In the genomic region with DNA sequence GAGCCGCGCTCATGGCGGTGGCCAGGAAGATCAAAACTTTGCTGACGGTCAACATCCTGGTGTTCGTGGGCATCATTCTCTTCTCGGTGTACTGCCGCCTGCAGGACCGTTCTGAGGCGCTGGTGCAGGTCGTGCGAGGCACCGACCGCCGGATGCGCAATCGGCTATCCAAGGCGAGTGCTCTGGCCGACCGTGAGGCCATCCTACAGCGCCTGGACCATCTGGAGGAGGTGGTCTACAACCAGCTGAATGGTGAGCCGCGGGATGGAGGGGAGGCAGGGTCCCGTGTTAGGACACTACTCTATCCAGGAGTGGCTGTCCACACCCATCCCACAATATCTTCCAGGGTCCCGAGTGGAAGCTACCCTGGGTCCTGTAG, we compare ENCODE assay signal across 9 mouse cellular contexts. TPM values are rescaled to one million over a fixed set of nuclear protein-coding genes. Genes with fewer than 3 reads are reported as not detected.
DNase-seq lines count a peak whose midpoint lies in the region; ATAC-seq and TF ChIP-seq lines count a peak whose summit lies in the region.
"Had no signal": no experiment of that assay in that cellular context is flagged by ENCODE, and none has a peak within 500 bp of the region (broad histone marks: within the 10 kb centered on the region; RNA-seq: fewer than 3 reads in every experiment).

No protein-coding gene starts in this region.

- no peaks in the 10 kb centered on the region for H3K36me3 ChIP-seq in liver, embryonic 11.5 days (ENCODE audit: control insufficient read depth, insufficient read depth, low read length)
- H3K36me3 ChIP-seq in embryonic facial prominence, embryonic 12.5 days, result no peaks in the 10 kb centered on the region
- H3K36me3 ChIP-seq in intestine, embryonic 15.5 days, result no peaks in the 10 kb centered on the region
- H3K36me3 ChIP-seq in neural tube, embryonic 14.5 days (ENCODE audit: control insufficient read depth, insufficient read depth, low read length), result no peaks in the 10 kb centered on the region

- no peak overlapping the region for H3K9ac ChIP-seq in liver, embryonic 11.5 days (ENCODE audit: low read depth, low read length)
- H3K9ac ChIP-seq in embryonic facial prominence, embryonic 12.5 days, result no peak overlapping the region
- no peak overlapping the region for H3K9ac ChIP-seq in intestine, embryonic 15.5 days
- H3K9ac ChIP-seq in neural tube, embryonic 14.5 days (replicated peaks; ENCODE audit: low read depth, low read length), result peak overlapping the region; percentile 62

- ATAC-seq in liver, embryonic 11.5 days (replicated peaks; ENCODE audit: low FRiP score), result no peak
- ATAC-seq in embryonic facial prominence, embryonic 12.5 days (ENCODE audit: insufficient number of reproducible peaks, insufficient read depth, low FRiP score, low TSS enrichment), result no peak
- ATAC-seq in intestine, embryonic 15.5 days, result peak; percentile 53
- peak; percentile 59 for ATAC-seq in neural tube, embryonic 14.5 days (ENCODE audit: low read depth)

- H3K27ac ChIP-seq in liver, embryonic 11.5 days (ENCODE audit: low read depth, low read length), result no peak overlapping the region
- H3K27ac ChIP-seq in embryonic facial prominence, embryonic 12.5 days, result no peak overlapping the region
- H3K27ac ChIP-seq in intestine, embryonic 15.5 days, result no peak overlapping the region
- H3K27ac ChIP-seq in neural tube, embryonic 14.5 days (ENCODE audit: low read depth, low read length), result peak overlapping the region; percentile 55
- H3K27ac ChIP-seq in gastrocnemius, adult 2 months, result no peak overlapping the region

- intact Hi-C loops in gastrocnemius, adult 2 months (cut with DNase I), result no loop called here
- intact Hi-C loops in left cerebral cortex, postnatal 10 days (cut with DNase I), result no loop called here

- WGBS in liver, embryonic 11.5 days, result 4% methylated on average over 24 of the region's 24 CpGs
- 3% methylated on average over 24 of the region's 24 CpGs for WGBS in embryonic facial prominence, embryonic 12.5 days
- WGBS in intestine, embryonic 15.5 days, result 3% methylated on average over 24 of the region's 24 CpGs
- under 1% methylated on average over 24 of the region's 24 CpGs for WGBS in neural tube, embryonic 14.5 days

- H3K4me2 ChIP-seq in liver, embryonic 11.5 days, result peak overlapping the region; percentile 61
- peak overlapping the region; percentile 67 for H3K4me2 ChIP-seq in embryonic facial prominence, embryonic 12.5 days (replicated peaks)
- H3K4me2 ChIP-seq in intestine, embryonic 15.5 days (replicated peaks), result peak overlapping the region; percentile 81
- peak overlapping the region; percentile 70 for H3K4me2 ChIP-seq in neural tube, embryonic 14.5 days (ENCODE audit: low read depth, low read length)

- peaks cover 63% of the 10 kb centered on the region for H3K27me3 ChIP-seq in liver, embryonic 11.5 days (replicated peaks; ENCODE audit: control insufficient read depth, insufficient read depth, low read length)
- H3K27me3 ChIP-seq in embryonic facial prominence, embryonic 12.5 days, result peaks cover 69% of the 10 kb centered on the region
- H3K27me3 ChIP-seq in intestine, embryonic 15.5 days (replicated peaks), result peaks cover 63% of the 10 kb centered on the region
- H3K27me3 ChIP-seq in neural tube, embryonic 14.5 days (ENCODE audit: control insufficient read depth, insufficient read depth, low read length), result peaks cover 17% of the 10 kb centered on the region

- H3K4me3 ChIP-seq in liver, embryonic 11.5 days (ENCODE audit: low read depth, low read length), result peak overlapping the region; percentile 39; the same call in 1 of the 2 replicates
- H3K4me3 ChIP-seq in embryonic facial prominence, embryonic 12.5 days, result peak overlapping the region; percentile 42
- peak overlapping the region; percentile 38 for H3K4me3 ChIP-seq in intestine, embryonic 15.5 days (replicated peaks)
- H3K4me3 ChIP-seq in neural tube, embryonic 14.5 days (ENCODE audit: low read depth, low read length), result peak overlapping the region; percentile 52
- no peak overlapping the region for H3K4me3 ChIP-seq in gastrocnemius, adult 2 months

- H3K9me3 ChIP-seq in liver, embryonic 11.5 days (ENCODE audit: control insufficient read depth, low read length), result no peaks in the 10 kb centered on the region
- no peaks in the 10 kb centered on the region for H3K9me3 ChIP-seq in embryonic facial prominence, embryonic 12.5 days
- no peaks in the 10 kb centered on the region for H3K9me3 ChIP-seq in intestine, embryonic 15.5 days
- no peaks in the 10 kb centered on the region for H3K9me3 ChIP-seq in neural tube, embryonic 14.5 days (ENCODE audit: control insufficient read depth, low read length)

- no peak for TF ChIP-seq CTCF in gastrocnemius, adult 2 months (IDR thresholded peaks at IDR 0.05)

- no peak for DNase-seq in liver, embryonic 11.5 days (ENCODE audit: low spot score)
- DNase-seq in liver, result no peak
- DNase-seq in gastrocnemius, adult 2 months, result no peak
- no peak for DNase-seq in left cerebral cortex, postnatal 10 days (ENCODE audit: extremely low spot score in 1 of 2, low spot score in 2 of 2)
- DNase-seq in left cerebral cortex, adult 11 months (ENCODE audit: low spot score), result no peak

- H3K4me1 ChIP-seq in liver, embryonic 11.5 days (replicated peaks; ENCODE audit: control insufficient read depth, insufficient read depth, low read length), result no peaks in the 10 kb centered on the region
- no peaks in the 10 kb centered on the region for H3K4me1 ChIP-seq in embryonic facial prominence, embryonic 12.5 days
- peaks cover 5% of the 10 kb centered on the region for H3K4me1 ChIP-seq in intestine, embryonic 15.5 days (replicated peaks)
- peaks cover 18% of the 10 kb centered on the region for H3K4me1 ChIP-seq in neural tube, embryonic 14.5 days (ENCODE audit: control insufficient read depth, insufficient read depth, low read length)

RNA-seq across cellular contexts. Expression of a gene that starts 0.5 kb away (rescaled TPM):
- 0.07 TPM in 1 of 2 replicates, not detected in the other for polyA plus RNA-seq in liver, embryonic 11.5 days (2014; fragmentation: Nextera tagmentation; extraction: Ambion mirVana)
- polyA plus RNA-seq in embryonic facial prominence, embryonic 12.5 days (2016; fragmentation: Nextera tagmentation; extraction: Ambion mirVana), result 0.99 and 1.6 TPM in 2 replicates
- polyA plus RNA-seq in intestine, embryonic 15.5 days (2015; fragmentation: Nextera tagmentation; extraction: Ambion mirVana), result 0.36 and 0.53 TPM in 2 replicates
- 25.1 and 26.0 TPM in 2 replicates for polyA plus RNA-seq in neural tube, embryonic 14.5 days (2014; fragmentation: Nextera tagmentation; extraction: Ambion mirVana)
- not detected for total RNA-seq in gastrocnemius, adult 2 months (2021)
- 10 to 100 TPM; 64.1 to 67.4 TPM for total RNA-seq in left cerebral cortex, postnatal 10 days (2021)
- polyA plus RNA-seq: Patski had no signal

Comparison
In these comparisons a context has a peak if more than half of its experiments do, and no peak if none do; other contexts are left out.
1. ATAC-seq: peak in intestine, embryonic 15.5 days (single experiment) and neural tube, embryonic 14.5 days (single experiment); none in liver, embryonic 11.5 days (single experiment) and embryonic facial prominence, embryonic 12.5 days (single experiment).
2. RNA of a gene that starts 0.5 kb away (polyA plus RNA-seq): 25.1 to 26.0 TPM in neural tube, embryonic 14.5 days; 0.99 to 1.6 TPM in embryonic facial prominence, embryonic 12.5 days, 0.36 to 0.53 TPM in intestine, embryonic 15.5 days and 0.07 TPM in liver, embryonic 11.5 days; every median in the first group is over 10 times any median in the second.
3. Peak in every context shown above with its lines, with median percentiles within 50 percentile points of each other: H3K4me2 ChIP-seq.